Mouse (Mus musculus) monocyte, adult 5-6 weeks (primary cell): ENCODE measurements at regions not wholly inside any gene's neighbourhood (a gene's known extent, or its start where the extent isn't known, plus 50 kb on each side); places are given as distances from the start of the nearest gene placed in this dataset.
"Not testable (repeated sequence)": the region's sequence is repeated elsewhere in the genome, so short reads cannot be mapped to it uniquely, and the experiment has no call there.

ENCODE experiments used
- ATAC-seq: fragments of 153-309, 156-312 bp; replicated peaks from 2 replicates; pipeline ENCODE4 v1.8.0; 2017; ENCODE audit warnings: mild to moderate bottlenecking; ENCODE audit not compliant: low TSS enrichment, insufficient number of reproducible peaks, severe bottlenecking, poor library complexity, low FRiP score

GRCm38 (mm10) chr11:111961047-111961837, 820.8 kb upstream of the Sox9 start:
- ATAC-seq, result no peak

- ATAC-seq, result no peak
Observed at GRCm38 (mm10) chr11:111961846-111962245, 820.2 kb upstream of the Sox9 start.

GRCm38 (mm10) chr11:111964066-111964465, 818.0 kb upstream of the Sox9 start:
- ATAC-seq, result no peak

- ATAC-seq, result no peak
Observed at GRCm38 (mm10) chr11:111966401-111966800, 815.6 kb upstream of the Sox9 start.

- ATAC-seq, result no peak
Observed at GRCm38 (mm10) chr11:111971001-111971400, 811.0 kb upstream of the Sox9 start.

GRCm38 (mm10) chr11:111978667-111979066, 803.4 kb upstream of the Sox9 start:
- no peak for ATAC-seq

- no peak for ATAC-seq
Observed at GRCm38 (mm10) chr11:111996395-111996794, 785.6 kb upstream of the Sox9 start.

GRCm38 (mm10) chr11:112010848-112011247, 771.2 kb upstream of the Sox9 start:
- ATAC-seq, result not testable (repeated sequence)

GRCm38 (mm10) chr11:112017906-112018305, 764.1 kb upstream of the Sox9 start:
- no peak for ATAC-seq

GRCm38 (mm10) chr11:112028031-112028430, 754.0 kb upstream of the Sox9 start:
- no peak for ATAC-seq

GRCm38 (mm10) chr11:112038741-112039140, 743.3 kb upstream of the Sox9 start:
- ATAC-seq, result no peak

- ATAC-seq, result no peak
Observed at GRCm38 (mm10) chr11:112044455-112044854, 737.6 kb upstream of the Sox9 start.

GRCm38 (mm10) chr11:112045353-112045752, 736.7 kb upstream of the Sox9 start:
- ATAC-seq, result no peak

GRCm38 (mm10) chr11:112050362-112050761, 731.7 kb upstream of the Sox9 start:
- ATAC-seq, result no peak

GRCm38 (mm10) chr11:112055591-112055990, 726.4 kb upstream of the Sox9 start:
- no peak for ATAC-seq

GRCm38 (mm10) chr11:112067176-112067575, 714.8 kb upstream of the Sox9 start:
- no peak for ATAC-seq

- no peak for ATAC-seq
Observed at GRCm38 (mm10) chr11:112068821-112069220, 713.2 kb upstream of the Sox9 start.

- ATAC-seq, result no peak
Observed at GRCm38 (mm10) chr11:112071571-112071970, 710.5 kb upstream of the Sox9 start.

- no peak for ATAC-seq
Observed at GRCm38 (mm10) chr11:112081386-112081785, 700.6 kb upstream of the Sox9 start.

GRCm38 (mm10) chr11:112083019-112083418, 699.0 kb upstream of the Sox9 start:
- ATAC-seq, result no peak

- ATAC-seq, result no peak
Observed at GRCm38 (mm10) chr11:112092168-112092567, 689.9 kb upstream of the Sox9 start.
